Mouse (Mus musculus): ENCODE data around the gene Wwc2. TPM values are rescaled to one million over a fixed set of nuclear protein-coding genes. Genes with fewer than 3 reads are reported as not detected.
A peak's percentile ranks its signal among the peaks of the same experiment; 100 is the strongest.

The Wwc2 gene
- polyA plus RNA-seq, 1 experiment, result 18.6 TPM

GRCm38 (mm10) chr8:47989655-47990385 is 904 bp downstream of the Wwc2 start:
- peaks cover 15% of the 10 kb centered on the region for H3K4me1 ChIP-seq (ENCODE audit: control insufficient read depth, insufficient read depth, low read length)
- TF ChIP-seq POLR2A (IDR thresholded peaks at IDR 0.05; ENCODE audit: control insufficient read depth, low read depth, low read length), result no peak
- TF ChIP-seq CTCF (IDR thresholded peaks at IDR 0.05; ENCODE audit: control insufficient read depth, insufficient read depth, insufficient replicate concordance, low read depth, low read length), result no peak
- no peaks in the 10 kb centered on the region for H3K36me3 ChIP-seq (ENCODE audit: control insufficient read depth, insufficient read depth, low read length)
- peak overlapping the region; percentile 93 for H3K27ac ChIP-seq (ENCODE audit: control insufficient read depth, insufficient read depth, low read depth, low read length)
- H3K4me3 ChIP-seq (ENCODE audit: control insufficient read depth, low read depth, low read length), result peak overlapping the region; percentile 93
- H3K27me3 ChIP-seq (ENCODE audit: control insufficient read depth, insufficient read depth, low read length), result no peaks in the 10 kb centered on the region

GRCm38 (mm10) chr8:47989211-47989610 is 1.5 kb downstream of the Wwc2 start:
- Histone ChIP-seq H3K27ac (ENCODE audit: control insufficient read depth, insufficient read depth, low read depth, low read length) (peak overlapping the region; percentile 93), H3K27me3 (ENCODE audit: control insufficient read depth, insufficient read depth, low read length) (no peaks in the 10 kb centered on the region), H3K4me1 (ENCODE audit: control insufficient read depth, insufficient read depth, low read length) (peaks cover 11% of the 10 kb centered on the region), H3K4me3 (ENCODE audit: control insufficient read depth, low read depth, low read length) (peak overlapping the region; percentile 93), H3K36me3 (ENCODE audit: control insufficient read depth, insufficient read depth, low read length) (no peaks in the 10 kb centered on the region)
- TF ChIP-seq CTCF (IDR thresholded peaks at IDR 0.05; ENCODE audit: control insufficient read depth, insufficient read depth, insufficient replicate concordance, low read depth, low read length) (no peak), POLR2A (IDR thresholded peaks at IDR 0.05; ENCODE audit: control insufficient read depth, low read depth, low read length) (no peak)

DNA sequence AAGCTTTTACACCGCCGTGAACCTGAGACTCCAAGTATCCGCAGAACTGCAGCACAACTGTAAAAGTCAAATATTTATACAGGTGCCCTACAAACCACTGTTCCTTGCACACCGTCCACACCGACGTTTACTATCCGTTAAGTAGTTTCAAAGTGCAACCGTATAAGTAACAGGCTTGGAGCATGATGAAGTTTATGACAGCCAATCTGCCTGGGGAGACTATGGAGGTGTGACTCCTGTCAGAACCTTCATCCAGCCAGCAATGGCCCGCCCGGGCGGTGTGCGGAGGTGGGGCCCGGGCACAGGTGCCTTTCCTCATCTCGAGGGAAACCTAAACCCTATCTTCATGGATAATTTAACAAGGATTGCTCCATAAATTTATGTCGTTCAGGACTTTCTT is 2.6 kb downstream of the Wwc2 start:
- H3K36me3 ChIP-seq (ENCODE audit: control insufficient read depth, insufficient read depth, low read length), result no peaks in the 10 kb centered on the region; the same call in 1 of the 2 replicates
- H3K4me3 ChIP-seq (ENCODE audit: control insufficient read depth, low read depth, low read length), result no peak overlapping the region
- H3K4me1 ChIP-seq (ENCODE audit: control insufficient read depth, insufficient read depth, low read length), result peaks cover 11% of the 10 kb centered on the region
- no peaks in the 10 kb centered on the region for H3K27me3 ChIP-seq (ENCODE audit: control insufficient read depth, insufficient read depth, low read length)
- H3K27ac ChIP-seq (ENCODE audit: control insufficient read depth, insufficient read depth, low read depth, low read length), result no peak overlapping the region
- TF ChIP-seq POLR2A (IDR thresholded peaks at IDR 0.05; ENCODE audit: control insufficient read depth, low read depth, low read length) (no peak), CTCF (IDR thresholded peaks at IDR 0.05; ENCODE audit: control insufficient read depth, insufficient read depth, insufficient replicate concordance, low read depth, low read length) (no peak)

DNA sequence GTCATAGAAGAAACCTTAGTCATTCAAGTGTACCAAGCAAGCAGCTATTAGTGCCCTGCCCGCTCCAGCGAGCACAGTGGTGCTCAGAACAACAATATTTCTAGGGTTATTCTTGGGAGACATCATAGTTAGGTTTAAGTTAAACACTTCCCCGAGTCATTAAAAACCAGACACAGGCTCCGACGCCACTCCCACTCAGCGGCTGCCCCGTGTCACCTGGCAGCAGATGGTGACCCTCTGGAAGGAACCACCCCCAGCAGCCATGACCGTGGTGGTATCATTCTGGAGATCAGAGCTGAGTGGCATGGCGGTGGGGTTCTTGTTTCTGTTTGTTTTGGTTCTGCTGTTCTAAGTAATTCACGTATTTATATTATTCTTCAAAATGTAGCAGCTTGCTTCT is 5.1 kb downstream of the Wwc2 start:
- no peaks in the 10 kb centered on the region for H3K27me3 ChIP-seq (ENCODE audit: control insufficient read depth, insufficient read depth, low read length)
- no peak overlapping the region for H3K4me3 ChIP-seq (ENCODE audit: control insufficient read depth, low read depth, low read length)
- H3K36me3 ChIP-seq (ENCODE audit: control insufficient read depth, insufficient read depth, low read length), result no peaks in the 10 kb centered on the region; the same call in 1 of the 2 replicates
- H3K4me1 ChIP-seq (ENCODE audit: control insufficient read depth, insufficient read depth, low read length), result peaks cover 7% of the 10 kb centered on the region
- H3K27ac ChIP-seq (ENCODE audit: control insufficient read depth, insufficient read depth, low read depth, low read length), result no peak overlapping the region
- TF ChIP-seq POLR2A (IDR thresholded peaks at IDR 0.05; ENCODE audit: control insufficient read depth, low read depth, low read length), result no peak
- no peak for TF ChIP-seq CTCF (IDR thresholded peaks at IDR 0.05; ENCODE audit: control insufficient read depth, insufficient read depth, insufficient replicate concordance, low read depth, low read length)

DNA sequence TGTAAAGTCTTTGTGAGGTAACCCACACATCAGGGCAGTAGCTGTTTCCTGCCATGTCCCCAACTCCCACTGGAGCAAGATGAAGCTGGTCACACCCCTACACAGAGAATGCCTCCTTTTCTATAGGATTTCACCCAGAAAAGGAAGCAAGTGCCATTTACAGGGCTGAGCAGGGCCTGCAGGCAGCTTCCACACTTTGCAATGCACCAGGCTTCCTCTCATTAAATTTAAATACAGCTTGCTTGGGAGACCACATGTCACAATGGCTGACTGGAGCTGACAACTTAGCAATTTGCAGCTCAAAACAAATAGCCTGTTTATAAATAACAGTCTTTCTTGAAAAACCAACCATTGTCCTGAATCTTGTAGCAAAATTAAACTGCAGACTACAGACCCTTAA is 5.5 kb downstream of the Wwc2 start:
- TF ChIP-seq POLR2A (IDR thresholded peaks at IDR 0.05; ENCODE audit: control insufficient read depth, low read depth, low read length) (no peak), CTCF (IDR thresholded peaks at IDR 0.05; ENCODE audit: control insufficient read depth, insufficient read depth, insufficient replicate concordance, low read depth, low read length) (no peak)
- no peak overlapping the region for H3K4me3 ChIP-seq (ENCODE audit: control insufficient read depth, low read depth, low read length)
- H3K4me1 ChIP-seq (ENCODE audit: control insufficient read depth, insufficient read depth, low read length), result peaks cover 7% of the 10 kb centered on the region
- no peak overlapping the region for H3K27ac ChIP-seq (ENCODE audit: control insufficient read depth, insufficient read depth, low read depth, low read length)
- no peaks in the 10 kb centered on the region for H3K27me3 ChIP-seq (ENCODE audit: control insufficient read depth, insufficient read depth, low read length)
- H3K36me3 ChIP-seq (ENCODE audit: control insufficient read depth, insufficient read depth, low read length), result no peaks in the 10 kb centered on the region; the same call in 1 of the 2 replicates

- H3K4me1 ChIP-seq (ENCODE audit: control insufficient read depth, insufficient read depth, low read length), result no peaks in the 10 kb centered on the region
- H3K36me3 ChIP-seq (ENCODE audit: control insufficient read depth, insufficient read depth, low read length), result no peaks in the 10 kb centered on the region; the same call in 1 of the 2 replicates
- H3K27me3 ChIP-seq (ENCODE audit: control insufficient read depth, insufficient read depth, low read length), result no peaks in the 10 kb centered on the region
- TF ChIP-seq POLR2A (IDR thresholded peaks at IDR 0.05; ENCODE audit: control insufficient read depth, low read depth, low read length) (no peak), CTCF (IDR thresholded peaks at IDR 0.05; ENCODE audit: control insufficient read depth, insufficient read depth, insufficient replicate concordance, low read depth, low read length) (no peak)
- H3K4me3 ChIP-seq (ENCODE audit: control insufficient read depth, low read depth, low read length), result no peak overlapping the region
- no peak overlapping the region for H3K27ac ChIP-seq (ENCODE audit: control insufficient read depth, insufficient read depth, low read depth, low read length)
Measured at GRCm38 (mm10) chr8:47981075-47981474, 9.6 kb downstream of the Wwc2 start.

DNA sequence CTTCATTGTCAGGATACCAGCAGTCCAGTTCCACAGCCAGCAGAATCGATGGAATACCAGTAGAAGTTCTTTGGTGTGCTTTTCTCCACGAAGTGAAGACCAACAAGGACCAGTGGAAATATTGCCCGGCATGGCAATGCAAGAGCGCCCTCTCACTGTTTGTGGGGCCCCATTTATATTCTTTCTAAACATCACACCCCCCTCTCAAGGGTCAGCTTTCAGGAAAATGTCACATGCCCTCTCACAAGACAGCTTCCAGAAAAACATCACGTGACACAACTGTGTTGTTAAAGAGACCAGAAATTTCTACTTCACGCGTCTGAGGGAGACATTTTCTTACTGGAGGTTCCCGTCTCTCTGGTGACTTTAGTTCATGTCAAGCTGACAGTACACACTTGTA is 10.8 kb downstream of the Wwc2 start:
- no peak overlapping the region for H3K4me3 ChIP-seq (ENCODE audit: control insufficient read depth, low read depth, low read length)
- TF ChIP-seq POLR2A (IDR thresholded peaks at IDR 0.05; ENCODE audit: control insufficient read depth, low read depth, low read length) (no peak), CTCF (IDR thresholded peaks at IDR 0.05; ENCODE audit: control insufficient read depth, insufficient read depth, insufficient replicate concordance, low read depth, low read length) (no peak)
- no peaks in the 10 kb centered on the region; the same call in 1 of the 2 replicates for H3K36me3 ChIP-seq (ENCODE audit: control insufficient read depth, insufficient read depth, low read length)
- H3K27me3 ChIP-seq (ENCODE audit: control insufficient read depth, insufficient read depth, low read length), result no peaks in the 10 kb centered on the region
- H3K27ac ChIP-seq (ENCODE audit: control insufficient read depth, insufficient read depth, low read depth, low read length), result no peak overlapping the region
- H3K4me1 ChIP-seq (ENCODE audit: control insufficient read depth, insufficient read depth, low read length), result peaks cover 6% of the 10 kb centered on the region
